Mouse (Mus musculus) mouse trophoblast stem cell (cell line): ENCODE data around the gene Prkca.

Experiments
- in situ Hi-C, 2 experiments: fragments of 300-500 bp; cut with MseI, MboI; formaldehyde crosslinking; loops; 2 replicates in 1 of 2; 3 replicates in 1 of 2; pipeline ENCODE4 v1.15.1; 2025

The Prkca gene

DNA sequence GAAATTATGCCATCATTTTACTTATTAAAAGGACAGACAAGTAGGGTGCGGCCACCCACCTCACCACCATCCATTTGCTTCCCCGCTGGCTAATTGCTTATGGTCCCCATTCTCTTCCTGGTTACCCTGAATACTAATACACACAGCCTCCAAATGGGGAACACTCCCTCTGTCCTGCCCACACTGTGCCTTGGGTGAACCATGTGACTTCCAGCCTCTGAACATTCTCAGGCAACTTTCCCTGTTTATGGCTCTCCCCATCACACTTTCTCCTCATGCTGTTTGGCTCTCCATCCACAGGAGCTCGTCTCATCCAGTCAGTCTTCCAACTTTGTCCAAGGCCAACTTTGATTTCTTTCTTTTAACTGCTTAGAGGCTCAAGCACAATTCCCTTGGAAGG is 80.3 kb downstream of the Prkca start:
- in situ Hi-C loops, result no loop called here

DNA sequence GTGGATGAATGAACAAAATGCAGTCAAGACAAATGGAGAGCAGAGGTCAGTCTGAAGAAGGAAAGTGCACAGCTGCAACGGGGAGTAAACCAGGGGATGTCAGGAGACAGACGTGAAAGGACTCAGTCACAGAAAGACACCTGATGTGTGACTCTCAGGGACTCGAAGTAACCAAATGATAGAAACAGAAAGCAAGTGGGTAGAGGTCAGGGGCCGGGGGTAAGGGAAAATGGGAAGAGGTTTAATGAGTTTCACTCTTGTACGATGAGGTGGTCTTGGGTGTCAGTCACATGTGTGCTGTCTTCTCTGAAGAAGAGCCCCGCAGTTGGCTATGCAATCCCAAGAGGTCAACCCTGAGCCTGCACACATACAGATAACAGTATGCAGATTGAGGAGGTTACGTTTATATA is 82.0 kb downstream of the Prkca start:
- in situ Hi-C loops, result no loop called here

DNA sequence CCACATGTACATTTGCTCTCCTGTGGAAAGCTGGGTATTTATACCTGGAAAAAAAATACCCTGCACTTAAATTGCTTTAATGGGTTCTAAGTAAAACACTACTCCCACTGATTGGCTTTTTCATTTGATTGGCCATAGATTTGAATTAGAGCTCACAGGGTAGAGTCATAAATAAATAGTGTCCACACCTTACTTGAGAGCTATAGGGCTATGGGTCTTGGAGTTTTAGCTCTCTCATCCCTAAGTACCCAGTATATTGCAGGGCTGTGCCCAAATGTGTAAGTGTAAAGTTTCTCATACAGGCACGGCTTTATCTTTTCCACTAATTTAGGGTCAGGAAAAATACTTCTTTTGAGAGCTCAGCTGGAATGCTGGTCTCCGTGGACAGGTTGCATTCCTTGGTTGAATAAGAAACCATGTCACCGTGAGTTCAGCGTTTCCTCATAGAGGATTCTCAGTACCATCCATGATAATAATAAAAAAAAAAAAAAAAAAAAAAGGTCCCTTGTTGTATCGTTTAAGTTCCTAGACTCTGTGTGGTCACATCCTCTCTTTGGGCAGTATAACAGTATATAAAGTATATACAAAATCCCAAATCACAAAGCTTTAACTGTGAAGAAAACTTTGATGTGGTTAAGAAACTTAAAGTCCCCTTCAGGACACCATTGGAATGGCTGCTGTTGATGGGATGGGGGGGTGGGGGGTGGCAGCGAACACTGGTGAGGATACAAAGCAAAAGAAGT is 82.8 kb downstream of the Prkca start:
- in situ Hi-C loops, result no loop called here

DNA sequence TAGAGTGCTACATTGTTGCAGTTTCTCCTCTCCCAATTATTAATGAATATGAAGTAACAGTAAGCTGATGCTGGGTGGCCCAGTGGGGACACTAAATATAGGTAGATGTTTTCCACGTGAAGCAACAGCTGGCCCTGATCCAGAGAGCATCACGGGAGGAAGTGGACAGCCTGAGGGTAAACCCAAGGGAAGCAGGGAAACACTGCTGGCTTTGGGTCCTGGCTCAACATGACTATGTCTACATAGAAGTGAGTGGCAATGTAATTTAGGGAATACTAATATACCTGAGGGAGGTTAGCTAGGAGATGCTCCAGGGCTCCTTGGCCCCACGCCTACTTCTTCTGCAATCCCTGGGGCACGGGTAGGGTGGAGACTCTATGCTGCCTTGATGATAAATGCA is 84.3 kb downstream of the Prkca start:
- in situ Hi-C loops, result no loop called here

DNA sequence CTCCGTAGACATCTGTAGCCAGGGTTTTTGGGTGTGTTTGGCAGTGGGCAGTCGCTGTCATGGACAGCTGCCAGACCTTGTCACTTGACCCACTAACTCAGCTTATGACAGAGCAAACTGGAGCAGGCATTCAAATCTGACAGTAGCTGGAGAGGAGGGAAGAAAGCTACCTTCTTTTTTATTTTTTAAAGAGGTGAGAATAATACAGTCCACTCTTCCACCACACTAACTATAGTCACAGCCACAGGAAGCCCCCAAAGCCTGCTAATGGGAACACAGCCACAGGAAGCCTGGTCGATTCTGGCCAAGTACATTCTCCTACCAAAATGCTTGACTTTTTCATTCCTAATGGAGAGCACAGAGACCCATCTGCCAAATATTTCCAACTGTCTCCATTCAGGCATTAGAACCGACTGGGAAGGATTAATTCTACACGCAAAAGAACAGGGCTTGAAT is 84.9 kb downstream of the Prkca start:
- in situ Hi-C loops, result no loop called here

DNA sequence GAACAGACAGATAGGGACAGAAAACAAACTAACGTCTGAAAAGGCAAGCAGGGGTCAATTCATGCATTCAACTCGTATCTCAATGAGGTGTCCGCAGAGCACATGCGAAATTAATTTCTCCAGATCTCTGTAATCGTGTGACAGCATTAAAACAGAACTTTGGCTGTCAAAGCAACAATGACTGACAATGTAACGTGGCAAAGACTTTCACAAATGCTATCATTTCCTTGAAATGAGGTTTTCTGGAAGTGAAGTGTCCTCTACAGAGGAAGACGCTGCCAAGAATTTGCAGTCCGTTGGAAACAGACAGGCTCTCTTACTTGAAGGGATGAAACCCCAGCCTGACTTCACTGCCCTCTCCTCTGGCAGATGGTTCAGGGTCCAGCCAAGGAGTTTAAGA is 85.8 kb downstream of the Prkca start:
- in situ Hi-C loops, result no loop called here

DNA sequence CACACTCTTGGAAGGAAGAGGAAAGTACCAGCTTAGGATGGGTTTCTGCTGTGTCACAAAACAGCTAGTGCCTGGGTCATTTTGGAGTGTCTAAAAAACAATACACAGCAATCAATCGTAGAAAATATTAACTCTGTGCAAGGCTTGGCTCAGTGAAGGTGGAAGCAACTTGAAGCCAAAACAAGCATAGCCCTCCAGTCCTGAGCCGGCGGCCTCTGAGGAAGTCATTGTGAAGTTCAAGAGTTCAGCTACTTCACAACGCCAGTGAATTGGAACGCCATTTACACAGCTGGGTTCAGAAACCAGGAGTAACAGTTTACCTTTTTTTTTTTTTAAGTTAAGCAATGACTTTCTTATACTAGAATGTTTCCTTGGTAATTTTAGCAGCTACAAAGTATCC is 89.0 kb downstream of the Prkca start:
- in situ Hi-C loops, result no loop called here

DNA sequence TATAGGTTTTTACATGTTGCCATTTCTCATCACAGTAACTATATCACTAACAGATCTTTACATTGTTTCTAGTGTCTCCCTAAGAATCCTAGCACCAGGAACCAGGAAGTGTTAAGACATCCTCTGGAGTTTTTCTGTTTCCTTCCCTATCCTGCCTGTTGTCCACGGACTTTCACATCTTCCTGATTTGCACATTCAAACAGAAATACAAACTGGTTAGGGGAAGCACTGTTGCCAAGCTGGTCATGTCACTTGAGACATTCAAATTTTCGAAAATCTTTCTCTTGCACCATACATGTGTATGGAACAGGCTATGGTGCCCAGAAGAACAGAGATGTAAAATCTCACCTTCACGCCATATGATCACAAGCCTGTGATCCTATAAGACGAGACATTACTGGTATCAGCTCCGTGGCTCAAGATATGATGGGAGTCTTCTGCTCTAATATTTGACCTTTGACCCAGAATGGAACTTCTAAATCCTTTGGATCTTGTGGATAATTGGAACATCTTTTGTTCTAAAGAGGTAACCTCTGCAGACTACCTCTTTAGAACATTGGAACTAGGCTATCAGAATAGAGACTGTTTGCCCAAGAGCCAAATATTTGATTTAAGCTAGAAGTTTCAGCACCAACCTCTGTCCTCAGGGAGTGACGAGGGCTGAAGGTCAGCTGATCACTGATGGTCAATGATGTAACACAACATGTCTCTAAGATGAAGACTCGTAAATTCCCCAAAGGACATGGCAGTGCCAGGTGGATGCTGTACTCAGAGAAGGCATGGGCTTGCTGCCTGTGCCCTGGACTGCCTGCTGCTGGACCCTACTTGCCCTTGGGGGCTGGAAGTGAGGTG is 91.6 kb downstream of the Prkca start:
- in situ Hi-C loops, result no loop called here

DNA sequence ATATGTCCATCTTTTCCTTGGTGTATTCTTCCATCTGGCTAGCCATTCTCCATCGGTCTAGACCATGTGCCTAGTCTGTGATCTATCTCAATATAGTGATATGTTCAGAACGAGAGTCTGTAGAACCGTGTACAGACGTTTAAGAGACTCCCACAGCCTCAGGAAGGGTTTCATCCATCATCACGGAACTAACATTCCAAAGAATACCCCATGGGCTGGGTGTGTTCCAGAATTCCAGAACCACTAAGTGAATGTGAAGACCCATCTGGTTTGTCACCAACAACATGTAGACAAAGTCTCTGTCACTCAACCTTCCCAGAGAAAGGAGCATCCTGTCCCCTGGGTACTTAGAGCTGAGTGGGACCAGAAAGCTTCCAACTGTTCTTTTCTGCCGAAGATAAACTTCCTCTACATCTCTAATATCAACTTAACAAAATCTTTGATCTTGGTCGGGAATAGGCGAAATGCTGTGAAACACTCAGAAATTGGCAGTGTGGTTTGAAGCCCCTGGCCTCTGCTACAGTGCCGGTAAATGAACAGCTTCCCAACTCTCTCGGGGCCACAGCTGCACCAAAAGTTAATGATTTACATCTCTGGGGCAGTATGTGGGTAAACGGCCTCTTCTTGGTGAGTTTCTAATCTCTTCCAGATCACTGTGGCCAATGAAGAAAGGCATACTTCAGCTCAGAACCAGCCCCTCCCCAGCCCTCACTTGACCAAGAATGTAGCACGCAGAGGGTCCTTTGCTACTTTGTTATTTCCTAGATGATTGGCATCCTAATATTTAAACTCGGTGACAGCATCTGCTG is 92.7 kb downstream of the Prkca start:
- in situ Hi-C loops, result no loop called here

DNA sequence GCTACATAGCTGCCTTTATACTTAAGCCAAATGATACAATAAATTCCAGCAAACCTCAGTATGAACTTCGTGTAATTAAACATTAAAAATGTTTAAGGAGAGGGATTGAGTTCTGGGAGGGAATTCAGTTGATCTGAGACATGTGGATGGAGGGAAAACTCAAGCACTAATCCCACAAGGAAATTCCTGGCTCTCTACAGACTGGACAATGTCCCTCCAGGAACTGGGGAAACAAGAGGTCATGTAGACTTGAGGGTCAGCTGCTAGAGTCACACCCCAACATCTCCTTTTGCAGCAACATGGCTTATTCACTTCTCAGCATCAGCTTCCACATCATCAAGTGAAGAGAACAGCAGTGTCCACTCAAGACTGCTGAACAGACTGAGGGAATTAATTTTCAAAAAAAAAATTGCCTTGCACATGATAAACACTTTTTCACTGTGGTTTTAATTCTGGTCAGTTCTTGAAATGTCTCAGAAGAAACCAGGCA is 93.5 kb downstream of the Prkca start:
- in situ Hi-C loops, result no loop called here

DNA sequence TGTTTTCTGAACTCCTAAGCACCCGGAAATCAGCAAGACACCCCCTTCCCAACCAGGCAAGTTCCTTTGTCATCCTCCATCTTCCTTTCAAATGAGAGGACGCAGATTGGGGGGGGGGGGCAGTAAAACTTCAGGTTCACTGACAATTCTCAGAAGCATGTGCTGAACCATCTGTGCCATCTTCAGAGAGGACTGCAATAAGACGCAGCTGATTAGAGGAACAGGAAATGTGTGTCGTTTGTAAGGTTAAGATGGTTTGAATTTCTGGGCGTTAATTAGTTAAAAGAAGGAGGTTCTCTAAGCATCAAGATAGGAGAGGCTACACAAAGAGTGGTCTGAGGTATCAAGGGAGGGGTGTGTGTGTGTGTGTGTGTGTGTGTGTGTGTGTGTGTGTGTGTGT is 94.2 kb downstream of the Prkca start:
- in situ Hi-C loops, result no loop called here

DNA sequence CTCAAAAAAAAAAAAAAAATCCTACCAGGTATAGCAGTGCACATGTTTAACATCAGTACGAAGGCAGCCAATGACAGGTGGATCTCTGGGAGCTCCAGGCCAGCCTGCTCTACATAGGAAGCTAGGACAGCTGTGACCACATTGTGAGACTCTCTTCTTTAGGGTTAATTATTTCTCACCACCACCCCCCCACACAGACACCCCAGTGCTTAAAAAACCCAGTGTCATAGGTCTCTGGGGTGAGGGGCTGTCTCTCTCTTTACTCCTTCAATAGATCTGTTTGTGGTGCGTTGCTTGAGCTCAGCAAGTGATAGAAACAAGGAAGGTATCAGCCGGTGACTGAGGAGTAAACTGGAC is 94.7 kb downstream of the Prkca start:
- in situ Hi-C loops, result no loop called here

DNA sequence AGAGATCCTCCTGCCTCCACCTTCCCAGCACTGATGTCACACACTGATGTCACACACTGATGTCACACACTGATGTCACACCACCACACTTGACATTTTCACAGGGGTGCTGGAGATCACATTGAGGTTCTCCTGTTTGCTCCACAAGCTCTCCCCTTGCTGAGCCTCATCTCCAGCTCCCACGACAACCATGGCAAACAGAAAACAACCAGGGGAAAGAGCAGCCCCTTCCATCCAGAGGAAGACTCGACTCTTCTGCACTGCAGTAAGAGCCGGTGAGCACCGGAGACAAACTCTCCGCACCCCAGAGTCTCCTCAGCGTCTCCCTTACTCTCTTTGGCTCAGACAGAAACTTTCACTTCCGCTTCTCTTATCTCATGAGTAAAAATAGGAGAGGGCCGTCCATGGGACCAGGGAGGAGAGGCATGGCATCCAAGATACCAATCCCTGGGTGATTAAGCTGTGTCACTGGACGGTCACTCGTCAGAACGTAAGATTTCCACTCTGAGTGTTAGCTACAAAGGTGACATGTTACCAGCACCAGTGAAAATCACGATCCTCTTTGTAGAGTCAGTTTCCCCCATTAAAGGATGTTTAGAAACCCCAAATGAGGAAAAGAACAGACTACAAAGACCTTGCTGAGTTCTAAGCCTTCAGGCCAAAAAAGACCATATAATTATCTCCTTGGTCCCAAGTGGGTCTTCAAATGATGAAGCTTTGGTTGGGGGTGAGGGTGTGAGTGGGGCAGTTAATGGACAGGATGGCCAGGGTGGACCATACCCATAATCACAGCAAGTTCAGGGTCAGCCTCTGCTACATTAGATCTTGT is 95.3 kb downstream of the Prkca start:
- in situ Hi-C loops, result no loop called here

DNA sequence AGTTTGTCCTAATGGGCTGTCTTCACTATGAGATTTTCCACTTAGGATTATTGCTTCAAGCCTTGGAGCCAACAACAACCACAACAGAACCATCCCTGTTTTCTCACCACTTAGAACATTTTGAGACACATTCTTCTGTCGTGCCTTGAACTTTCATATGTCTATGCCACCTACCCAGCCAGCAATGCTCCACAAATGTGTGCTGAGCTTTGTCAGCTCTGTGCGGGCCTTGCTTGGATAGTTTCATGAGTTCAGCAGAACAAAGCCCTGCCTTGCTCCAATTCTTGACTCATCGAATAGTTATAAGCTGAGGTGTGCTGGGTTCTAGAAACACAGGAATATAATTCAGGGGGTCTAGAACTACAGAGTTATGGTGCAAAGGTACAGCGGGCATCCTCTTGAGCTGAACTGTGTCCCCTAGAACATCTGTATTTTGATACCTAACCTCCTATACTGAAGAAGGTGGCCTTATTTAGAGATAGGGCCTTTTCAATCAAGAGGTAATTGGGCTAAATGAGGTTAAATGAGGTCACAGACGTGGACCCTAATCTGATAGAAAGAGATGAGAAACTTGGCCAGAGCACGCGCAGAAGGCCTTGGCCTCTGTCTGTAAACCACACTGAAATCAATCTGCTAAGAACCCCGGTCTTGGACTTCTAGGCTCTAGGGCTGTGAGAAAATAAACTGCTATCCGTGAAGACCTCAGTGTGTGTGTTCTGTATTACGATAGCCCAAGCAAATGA is 96.4 kb downstream of the Prkca start:
- in situ Hi-C loops, result no loop called here

DNA sequence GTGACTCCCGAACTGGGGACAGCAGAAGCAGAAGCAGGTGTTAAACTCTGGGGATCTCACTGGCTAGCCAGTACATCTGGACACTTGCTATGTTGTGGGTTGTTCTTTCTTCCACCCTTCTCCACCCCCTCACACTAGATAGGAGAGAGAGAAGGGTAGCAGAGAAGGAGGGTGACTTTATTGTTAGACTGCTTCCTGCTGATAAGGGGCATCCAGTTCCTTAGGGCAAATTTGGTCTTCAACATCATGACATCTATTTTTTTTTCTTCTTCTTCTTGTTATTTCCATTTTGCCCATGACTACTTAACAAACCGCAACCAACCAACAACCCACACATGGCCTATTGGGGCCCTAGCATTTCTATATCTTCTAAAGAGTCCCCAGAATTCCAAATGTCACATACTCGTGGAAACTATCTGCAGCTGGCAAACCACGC is 97.4 kb downstream of the Prkca start:
- in situ Hi-C loops, result no loop called here

DNA sequence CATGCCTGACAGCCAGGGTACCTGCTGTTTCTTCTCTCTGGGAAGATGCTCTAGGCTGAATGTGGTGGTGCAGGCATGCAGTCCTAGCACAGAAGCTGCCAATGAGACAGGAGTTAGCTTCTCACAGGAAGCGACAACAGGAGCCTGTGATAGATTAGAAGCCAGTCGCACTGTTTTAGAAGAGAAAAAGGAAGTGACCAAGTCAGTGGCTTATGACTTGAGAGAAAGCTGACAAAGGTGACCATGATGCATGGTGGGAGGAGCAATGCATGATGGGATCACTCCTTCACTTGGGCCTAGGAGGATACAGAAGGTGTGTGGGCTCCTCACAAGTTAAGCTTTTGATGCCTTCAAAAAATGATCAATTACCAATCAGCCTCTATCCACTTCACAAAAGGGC is 99.5 kb downstream of the Prkca start:
- in situ Hi-C loops, result no loop called here

DNA sequence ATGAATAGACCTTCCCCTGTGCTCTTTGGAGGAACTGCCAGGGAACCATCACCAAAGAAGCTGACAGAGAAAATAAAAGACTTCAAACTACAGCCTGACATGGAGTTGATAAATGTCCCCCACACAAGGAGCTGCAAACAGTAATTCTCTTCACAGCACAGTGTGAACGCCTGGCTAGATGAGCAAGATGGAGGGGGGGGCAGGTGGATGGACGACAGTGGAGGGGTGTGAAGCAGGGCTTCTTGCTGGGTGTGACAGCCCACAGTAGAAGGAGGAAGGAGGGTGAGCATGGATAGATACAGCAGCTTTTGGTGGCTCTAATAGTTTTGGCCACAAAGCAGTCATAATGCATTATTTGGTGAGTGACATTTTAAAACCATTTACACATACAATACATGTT is 100.1 kb downstream of the Prkca start:
- in situ Hi-C loops, result no loop called here

DNA sequence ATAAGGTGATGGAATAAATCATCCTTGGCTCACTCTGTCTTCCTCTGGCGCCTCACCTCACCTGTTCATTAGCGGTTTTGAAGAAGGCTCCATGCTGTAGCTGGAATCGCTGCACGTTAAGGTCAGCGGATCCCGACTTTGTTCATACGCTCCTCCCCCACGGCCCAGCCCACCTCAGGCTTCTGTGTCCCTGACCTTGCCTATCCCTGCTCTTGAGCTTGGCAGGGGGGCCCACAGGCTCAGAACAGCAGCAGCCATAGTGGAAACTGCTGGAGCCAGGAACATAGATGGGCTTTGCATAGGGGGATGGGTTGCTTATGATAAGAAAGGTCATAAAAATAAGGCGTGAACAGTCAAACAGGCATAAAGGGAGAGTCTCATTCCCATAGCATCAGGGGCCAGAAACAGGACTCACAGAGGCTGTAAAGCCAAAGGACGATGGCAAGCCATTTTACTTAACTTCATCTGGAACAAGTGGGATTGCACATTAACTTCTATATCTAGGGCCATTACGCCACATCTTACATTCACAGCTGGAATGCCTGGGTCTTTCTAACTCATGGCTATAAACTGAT is 102.7 kb downstream of the Prkca start:
- in situ Hi-C loops, result no loop called here

DNA sequence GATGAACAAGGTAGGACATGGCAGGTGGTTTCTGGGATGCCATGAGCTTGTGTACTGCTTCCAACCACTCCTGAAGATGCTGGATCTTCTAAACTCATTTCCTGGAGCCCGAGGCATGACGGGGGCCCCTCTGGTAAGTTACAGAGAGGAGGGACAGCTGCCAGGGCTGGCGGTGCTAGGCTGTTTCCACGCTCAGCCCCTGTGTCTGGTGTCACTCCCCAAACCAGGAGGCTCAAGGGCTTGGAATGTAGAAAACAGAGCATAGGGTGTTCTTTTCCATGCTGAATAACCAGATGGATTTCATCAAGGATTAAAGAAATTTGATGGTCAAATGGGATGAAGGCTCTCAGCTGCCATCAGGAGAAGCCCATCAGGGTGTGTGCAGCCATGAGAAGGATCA is 104.6 kb downstream of the Prkca start:
- in situ Hi-C loops, result no loop called here

DNA sequence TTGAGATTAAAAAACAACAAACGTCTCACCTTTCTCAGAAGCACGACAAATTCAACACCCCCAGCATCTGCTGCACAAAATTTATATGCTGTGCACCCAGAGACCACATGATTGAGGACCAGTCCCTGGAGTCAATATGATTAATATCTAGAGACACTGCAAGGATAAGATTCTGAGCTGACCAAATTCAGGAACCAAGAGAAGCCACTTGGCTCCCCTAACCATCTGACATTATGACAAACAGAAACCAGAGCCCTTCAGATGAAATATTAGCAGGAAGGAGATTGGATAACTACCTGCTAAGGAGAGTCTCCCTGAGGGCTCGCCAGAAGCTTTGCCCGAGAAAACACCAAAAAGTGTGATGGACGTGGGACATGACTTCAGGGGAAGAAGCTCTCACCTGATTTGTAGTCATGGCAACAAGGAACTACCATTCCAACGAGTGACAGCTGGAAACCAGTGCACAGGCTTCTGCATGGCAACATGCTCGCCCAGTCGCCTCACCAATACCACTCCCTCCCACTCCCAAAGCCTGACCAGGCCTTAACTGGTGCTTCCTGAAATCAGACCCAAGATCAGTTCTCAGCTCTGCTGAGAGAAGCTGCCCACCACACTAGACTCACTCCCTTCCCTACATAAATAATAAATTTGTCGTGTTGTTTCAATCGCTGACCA is 106.8 kb downstream of the Prkca start:
- in situ Hi-C loops, result no loop called here
